Mouse (Mus musculus): ENCODE measurements around the gene Tubb5. TPM values are rescaled to one million over a fixed set of nuclear protein-coding genes. Genes with fewer than 3 reads are reported as not detected.
A peak's percentile ranks its signal among the peaks of the same experiment; 100 is the strongest.
"Not testable (repeated sequence)": the region's sequence is repeated elsewhere in the genome, so short reads cannot be mapped to it uniquely, and the experiment has no call there.

The Tubb5 gene
- polyA plus RNA-seq, 1 experiment from 2014 or later = 649 TPM

DNA sequence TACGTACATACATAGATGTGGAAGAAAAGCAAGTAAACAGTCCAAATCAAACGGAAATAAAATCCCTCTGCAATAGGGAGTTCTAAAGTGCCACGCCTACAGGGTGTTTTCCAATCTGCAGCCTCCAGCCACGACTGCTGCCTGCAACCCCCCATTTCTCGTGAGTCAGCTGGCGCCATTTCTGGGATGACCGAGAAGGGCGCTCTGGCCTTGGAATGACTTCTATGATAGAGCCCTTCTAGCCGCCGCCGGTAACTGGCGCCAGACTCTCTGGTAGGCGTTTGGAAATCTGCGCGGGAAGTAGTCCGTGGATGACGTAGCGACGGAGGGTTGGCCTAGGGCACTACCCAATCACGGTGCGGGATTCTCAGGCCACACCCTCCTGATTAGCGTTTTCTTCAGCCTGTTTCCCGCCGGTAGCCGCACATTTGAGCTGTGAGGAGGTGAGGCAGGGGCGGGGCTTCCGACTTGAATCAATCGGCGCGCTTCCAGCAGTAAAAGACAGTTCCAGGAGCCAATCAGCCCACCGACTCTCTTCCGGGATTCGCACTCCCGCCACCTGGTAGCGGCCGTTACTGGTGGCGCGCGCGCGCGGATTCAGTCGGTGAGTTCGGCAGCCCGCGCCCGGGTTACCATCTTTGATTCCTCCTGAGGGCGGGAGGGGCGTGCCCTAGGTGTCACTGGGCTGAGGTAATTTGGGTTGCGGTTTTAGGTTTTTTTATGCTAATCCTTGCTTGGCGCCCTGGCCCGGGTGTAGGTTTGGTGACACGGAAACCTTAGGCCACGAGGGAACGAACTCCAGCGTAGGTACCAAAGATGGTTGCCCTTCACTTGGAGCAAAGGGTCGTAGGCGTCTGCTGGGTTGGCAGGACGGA is 3.2 kb upstream of the Tubb5 start, which contains the start of gene Mdc1:
Gene Mdc1 (plus strand): TSS at position 440 of the 875 bp plus-strand sequence.
- ATAC-seq (ENCODE audit: insufficient read depth, low FRiP score) = peak; percentile 94
- peak within 1 kb of the TSS; percentile 80 for H3K9ac ChIP-seq (ENCODE audit: low read length)
- no peaks in the 10 kb centered on the region for H3K9me3 ChIP-seq (replicated peaks; ENCODE audit: control insufficient read depth, low read length)
- under 1% methylated on average over 59 of the region's 59 CpGs for WGBS
- no peaks in the 10 kb centered on the region for H3K27me3 ChIP-seq (ENCODE audit: control insufficient read depth, insufficient read depth, low read length)
- peak within 1 kb of the TSS; percentile 71 for H3K4me2 ChIP-seq (ENCODE audit: low read depth, low read length)
- H3K4me3 ChIP-seq (replicated peaks; ENCODE audit: low read length) = peak within 1 kb of the TSS; percentile 65
- H3K4me1 ChIP-seq (ENCODE audit: control insufficient read depth, insufficient read depth, low read length) = peaks cover 11% of the 10 kb centered on the region
- peak within 1 kb of the TSS; percentile 87 for H3K27ac ChIP-seq (ENCODE audit: low read length)
- 0 out of 2 replicates have a peak, but pooled peaks cover 5% of the 10 kb centered on the region for H3K36me3 ChIP-seq (ENCODE audit: control insufficient read depth, insufficient read depth, low read length)

- peak overlapping the region; percentile 63; the same call in 1 of the 2 replicates for H3K9ac ChIP-seq (ENCODE audit: low read length)
- no peak for ATAC-seq (ENCODE audit: insufficient read depth, low FRiP score)
- H3K27me3 ChIP-seq (ENCODE audit: control insufficient read depth, insufficient read depth, low read length) = no peaks in the 10 kb centered on the region
Measured at GRCm38 (mm10) chr17:35840561-35840960, 2.5 kb upstream of the Tubb5 start.

GRCm38 (mm10) chr17:35839002-35839401 is 896 bp upstream of the Tubb5 start:
- H3K9me3 ChIP-seq (replicated peaks; ENCODE audit: control insufficient read depth, low read length); H3K27me3 ChIP-seq (ENCODE audit: control insufficient read depth, insufficient read depth, low read length); ATAC-seq (ENCODE audit: insufficient read depth, low FRiP score): not testable (repeated sequence)
- peak overlapping the region; percentile 78 for H3K4me3 ChIP-seq (replicated peaks; ENCODE audit: low read length)
- peak overlapping the region; percentile 71 for H3K9ac ChIP-seq (ENCODE audit: low read length)
- 40% methylated on average over 3 of the region's 3 CpGs for WGBS
- H3K36me3 ChIP-seq (ENCODE audit: control insufficient read depth, insufficient read depth, low read length) = peaks cover 26% of the 10 kb centered on the region
- peaks cover 33% of the 10 kb centered on the region for H3K4me1 ChIP-seq (ENCODE audit: control insufficient read depth, insufficient read depth, low read length)
- H3K27ac ChIP-seq (ENCODE audit: low read length) = peak overlapping the region; percentile 91
- peak overlapping the region; percentile 63 for H3K4me2 ChIP-seq (ENCODE audit: low read depth, low read length)

More at GRCm38 (mm10) chr17:35840561-35840960, 2.5 kb upstream of the Tubb5 start:
- Histone ChIP-seq H3K27ac (ENCODE audit: low read length) (peak overlapping the region; percentile 69), H3K9me3 (replicated peaks; ENCODE audit: control insufficient read depth, low read length) (no peaks in the 10 kb centered on the region), H3K36me3 (ENCODE audit: control insufficient read depth, insufficient read depth, low read length) (peaks cover 12% of the 10 kb centered on the region), H3K4me2 (ENCODE audit: low read depth, low read length) (peak overlapping the region; percentile 53), H3K4me3 (replicated peaks; ENCODE audit: low read length) (peak overlapping the region; percentile 65), H3K4me1 (ENCODE audit: control insufficient read depth, insufficient read depth, low read length) (peaks cover 18% of the 10 kb centered on the region)
- WGBS = 54% methylated on average over 14 of the region's 14 CpGs

DNA sequence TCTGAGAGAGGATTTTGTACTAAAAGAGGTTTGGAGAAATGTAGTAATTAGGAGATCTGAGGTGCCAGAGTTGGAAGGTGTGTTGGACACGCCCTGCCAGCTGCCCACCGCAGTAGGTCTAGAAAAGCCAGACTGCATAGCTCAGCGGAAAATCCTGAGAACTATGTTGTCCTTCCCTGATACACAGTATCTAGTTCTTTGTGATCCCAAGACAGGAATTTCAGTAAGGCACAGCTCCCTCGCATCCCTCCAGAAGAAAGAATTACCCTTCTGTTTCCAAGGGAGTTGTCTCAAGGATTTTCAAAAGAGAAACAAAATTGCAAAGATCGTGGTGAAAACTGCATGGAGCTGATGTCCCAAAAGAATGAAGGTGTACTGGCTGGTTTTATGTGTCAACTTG is 464 bp upstream of the Tubb5 start:
- Histone ChIP-seq H3K27me3 (ENCODE audit: control insufficient read depth, insufficient read depth, low read length) (no peaks in the 10 kb centered on the region), H3K4me1 (ENCODE audit: control insufficient read depth, insufficient read depth, low read length) (peaks cover 37% of the 10 kb centered on the region), H3K9me3 (replicated peaks; ENCODE audit: control insufficient read depth, low read length) (no peaks in the 10 kb centered on the region), H3K4me2 (ENCODE audit: low read depth, low read length) (peak overlapping the region; percentile 63), H3K4me3 (replicated peaks; ENCODE audit: low read length) (peak overlapping the region; percentile 78), H3K9ac (ENCODE audit: low read length) (peak overlapping the region; percentile 71), H3K27ac (ENCODE audit: low read length) (peak overlapping the region; percentile 91), H3K36me3 (ENCODE audit: control insufficient read depth, insufficient read depth, low read length) (peaks cover 29% of the 10 kb centered on the region)
- ATAC-seq (ENCODE audit: insufficient read depth, low FRiP score) = no peak
- 0% methylated on average over 5 of the region's 5 CpGs for WGBS

DNA sequence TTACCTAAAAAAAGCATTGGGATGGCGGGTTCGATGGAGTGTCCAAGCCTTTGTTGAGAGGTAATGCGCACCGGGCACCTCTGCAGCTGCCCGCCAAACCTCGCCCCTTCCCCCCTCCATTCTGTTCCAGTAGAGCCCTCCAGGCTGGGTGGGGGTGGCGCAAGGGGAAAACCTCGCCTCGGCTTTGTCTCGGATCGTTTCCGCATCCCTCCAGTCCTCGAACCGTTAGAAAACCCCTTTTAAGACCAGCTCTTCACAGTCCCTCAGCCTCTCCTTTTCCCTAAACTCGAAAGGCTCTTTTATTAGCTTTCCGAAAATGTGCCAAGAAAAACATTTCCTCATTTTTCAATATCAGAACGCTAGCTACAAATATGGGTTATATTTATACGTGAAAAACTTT is 619 bp downstream of the Tubb5 start:
- H3K4me2 ChIP-seq (ENCODE audit: low read depth, low read length) = peak overlapping the region; percentile 75
- under 1% methylated on average over 18 of the region's 18 CpGs for WGBS
- no peak for ATAC-seq (ENCODE audit: insufficient read depth, low FRiP score)

GRCm38 (mm10) chr17:35836991-35837422 is 1.1 kb downstream of the Tubb5 start:
- Histone ChIP-seq H3K9ac (ENCODE audit: low read length) (peak overlapping the region; percentile 94), H3K4me3 (replicated peaks; ENCODE audit: low read length) (peak overlapping the region; percentile 78), H3K27me3 (ENCODE audit: control insufficient read depth, insufficient read depth, low read length) (no peaks in the 10 kb centered on the region), H3K4me2 (ENCODE audit: low read depth, low read length) (peak overlapping the region; percentile 75), H3K36me3 (ENCODE audit: control insufficient read depth, insufficient read depth, low read length) (peaks cover 29% of the 10 kb centered on the region), H3K27ac (ENCODE audit: low read length) (peak overlapping the region; percentile 96), H3K9me3 (replicated peaks; ENCODE audit: control insufficient read depth, low read length) (no peaks in the 10 kb centered on the region), H3K4me1 (ENCODE audit: control insufficient read depth, insufficient read depth, low read length) (peaks cover 40% of the 10 kb centered on the region)
- under 1% methylated on average over 24 of the region's 25 CpGs for WGBS
- peak; percentile 54 for ATAC-seq (ENCODE audit: insufficient read depth, low FRiP score)

More for the DNA sequence above, 619 bp downstream of the Tubb5 start:
- no peaks in the 10 kb centered on the region for H3K27me3 ChIP-seq (ENCODE audit: control insufficient read depth, insufficient read depth, low read length)
- H3K9ac ChIP-seq (ENCODE audit: low read length) = peak overlapping the region; percentile 94
- no peaks in the 10 kb centered on the region for H3K9me3 ChIP-seq (replicated peaks; ENCODE audit: control insufficient read depth, low read length)
- peaks cover 44% of the 10 kb centered on the region for H3K4me1 ChIP-seq (ENCODE audit: control insufficient read depth, insufficient read depth, low read length)
- H3K4me3 ChIP-seq (replicated peaks; ENCODE audit: low read length) = peak overlapping the region; percentile 78
- H3K27ac ChIP-seq (ENCODE audit: low read length) = peak overlapping the region; percentile 96
- peaks cover 29% of the 10 kb centered on the region for H3K36me3 ChIP-seq (ENCODE audit: control insufficient read depth, insufficient read depth, low read length)

DNA sequence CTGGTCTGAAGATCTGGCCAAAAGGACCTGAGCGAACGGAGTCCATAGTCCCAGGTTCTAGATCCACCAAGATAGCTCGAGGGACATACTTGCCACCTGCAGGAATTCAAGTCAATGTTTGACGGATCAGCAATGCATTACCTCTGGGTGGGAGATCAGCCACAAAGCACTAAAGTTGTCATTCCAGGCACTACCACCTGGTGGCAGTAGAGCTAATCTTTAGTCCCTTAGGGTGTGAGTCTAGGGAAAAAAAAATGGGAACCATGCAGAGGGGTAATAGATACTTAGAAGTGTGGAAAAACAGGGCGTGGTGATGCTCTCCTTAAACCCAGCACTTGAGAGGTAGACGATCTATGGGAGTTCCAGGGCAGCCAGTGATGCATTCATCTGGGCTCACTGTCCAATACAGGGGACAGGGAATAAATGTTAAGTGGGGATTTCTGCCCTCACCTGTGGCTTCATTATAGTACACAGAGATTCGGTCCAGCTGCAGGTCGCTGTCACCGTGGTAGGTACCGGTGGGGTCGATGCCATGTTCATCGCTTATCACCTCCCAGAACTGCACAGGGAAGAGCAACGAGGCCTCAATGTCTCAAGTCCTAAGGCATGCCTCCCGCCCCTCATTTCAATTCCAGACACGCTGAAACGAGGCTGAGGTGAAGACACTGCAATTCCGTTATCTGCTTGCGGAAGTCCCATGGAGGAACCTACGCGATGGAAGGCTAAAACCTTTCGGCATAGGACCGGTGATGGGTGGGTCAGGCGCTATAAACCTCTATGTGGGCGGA is 1.7 kb downstream of the Tubb5 start:
- no peaks in the 10 kb centered on the region for H3K9me3 ChIP-seq (replicated peaks; ENCODE audit: control insufficient read depth, low read length)
- peaks cover 29% of the 10 kb centered on the region for H3K36me3 ChIP-seq (ENCODE audit: control insufficient read depth, insufficient read depth, low read length)
- peak overlapping the region; percentile 78 for H3K4me3 ChIP-seq (replicated peaks; ENCODE audit: low read length)
- no peak for ATAC-seq (ENCODE audit: insufficient read depth, low FRiP score)
- peak overlapping the region; percentile 94 for H3K9ac ChIP-seq (ENCODE audit: low read length)
- WGBS = 5% methylated on average over 24 of the region's 24 CpGs
- no peaks in the 10 kb centered on the region for H3K27me3 ChIP-seq (ENCODE audit: control insufficient read depth, insufficient read depth, low read length)
- H3K27ac ChIP-seq (ENCODE audit: low read length) = peak overlapping the region; percentile 96
- H3K4me2 ChIP-seq (ENCODE audit: low read depth, low read length) = peak overlapping the region; percentile 75
- H3K4me1 ChIP-seq (ENCODE audit: control insufficient read depth, insufficient read depth, low read length) = peaks cover 38% of the 10 kb centered on the region

DNA sequence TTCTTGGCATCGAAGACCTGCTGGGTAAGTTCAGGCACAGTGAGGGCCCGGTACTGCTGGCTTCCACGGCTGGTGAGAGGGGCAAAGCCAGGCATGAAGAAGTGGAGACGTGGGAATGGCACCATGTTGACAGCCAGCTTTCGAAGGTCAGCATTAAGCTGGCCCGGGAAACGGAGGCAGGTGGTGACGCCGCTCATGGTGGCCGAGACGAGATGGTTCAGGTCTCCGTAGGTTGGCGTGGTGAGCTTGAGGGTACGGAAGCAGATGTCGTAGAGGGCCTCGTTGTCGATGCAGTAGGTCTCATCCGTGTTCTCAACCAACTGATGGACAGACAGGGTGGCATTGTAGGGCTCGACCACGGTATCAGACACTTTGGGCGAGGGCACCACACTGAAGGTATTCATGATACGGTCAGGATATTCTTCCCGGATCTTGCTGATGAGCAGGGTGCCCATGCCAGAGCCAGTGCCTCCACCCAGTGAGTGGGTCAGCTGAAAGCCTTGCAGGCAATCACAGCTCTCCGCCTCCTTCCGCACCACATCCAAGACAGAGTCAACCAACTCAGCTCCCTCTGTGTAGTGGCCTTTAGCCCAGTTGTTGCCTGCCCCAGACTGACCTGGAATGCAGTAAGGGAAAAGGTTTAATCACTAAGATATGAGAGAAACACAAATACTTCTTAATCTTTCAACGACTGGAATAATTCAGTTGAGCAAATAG is 2.5 kb downstream of the Tubb5 start:
- H3K36me3 ChIP-seq (ENCODE audit: control insufficient read depth, insufficient read depth, low read length) = peaks cover 29% of the 10 kb centered on the region
- WGBS = 67% methylated on average over 26 of the region's 26 CpGs
- H3K27ac ChIP-seq (ENCODE audit: low read length) = no peak overlapping the region; the same call in 1 of the 2 replicates
- peak overlapping the region; percentile 75 for H3K4me2 ChIP-seq (ENCODE audit: low read depth, low read length)
- peaks cover 38% of the 10 kb centered on the region for H3K4me1 ChIP-seq (ENCODE audit: control insufficient read depth, insufficient read depth, low read length)
- ATAC-seq (ENCODE audit: insufficient read depth, low FRiP score) = no peak
- peak overlapping the region; percentile 94 for H3K9ac ChIP-seq (ENCODE audit: low read length)
- no peaks in the 10 kb centered on the region for H3K27me3 ChIP-seq (ENCODE audit: control insufficient read depth, insufficient read depth, low read length)
- no peaks in the 10 kb centered on the region for H3K9me3 ChIP-seq (replicated peaks; ENCODE audit: control insufficient read depth, low read length)
- peak overlapping the region; percentile 78 for H3K4me3 ChIP-seq (replicated peaks; ENCODE audit: low read length)
